Mouse (Mus musculus) CD8-positive naive resting alpha-beta T cell, adult 2 months (primary cell): ENCODE data around the gene Psme1.

ENCODE experiments used
- DNase-seq, 2 experiments: peaks; one replicate each; pipeline ENCODE4 v3.0.0; 2022; ENCODE audit warnings: low read depth in 2 of 2, low spot score in 2 of 2

The Psme1 gene

GRCm38 (mm10) chr14:55596036-55596690 is 18.2 kb downstream of the Psme1 start:
- DNase-seq: no peak

- no peak for DNase-seq
Measured at GRCm38 (mm10) chr14:55598521-55599390, 20.8 kb downstream of the Psme1 start.

- DNase-seq: no peak
Measured at GRCm38 (mm10) chr14:55603271-55603632, 25.3 kb downstream of the Psme1 start, which contains the start of gene Irf9. Gene Irf9, plus strand, starts transcription at chr14:55603571.

GRCm38 (mm10) chr14:55603633-55604576 is 26.0 kb downstream of the Psme1 start:
- DNase-seq: peak; percentile 96 to 98

- no peak for DNase-seq
Measured at GRCm38 (mm10) chr14:55604823-55605222, 26.9 kb downstream of the Psme1 start.

GRCm38 (mm10) chr14:55605743-55606459 is 28.0 kb downstream of the Psme1 start:
- DNase-seq: no peak

- DNase-seq: no peak
Measured at GRCm38 (mm10) chr14:55608339-55608738, 30.4 kb downstream of the Psme1 start.

GRCm38 (mm10) chr14:55613346-55613745 is 35.4 kb downstream of the Psme1 start:
- DNase-seq: no peak

- no peak for DNase-seq
Measured at GRCm38 (mm10) chr14:55614565-55615178, 36.7 kb downstream of the Psme1 start.

- no peak for DNase-seq
Measured at GRCm38 (mm10) chr14:55615876-55616275, 38.0 kb downstream of the Psme1 start.

GRCm38 (mm10) chr14:55616844-55617243 is 38.9 kb downstream of the Psme1 start:
- no peak for DNase-seq

GRCm38 (mm10) chr14:55617822-55618221 is 39.9 kb downstream of the Psme1 start, which contains the start of gene Rec8:
Gene Rec8, plus strand, starts transcription at chr14:55618037.
- no peak for DNase-seq

GRCm38 (mm10) chr14:55618486-55619195 is 40.7 kb downstream of the Psme1 start:
- no peak for DNase-seq

GRCm38 (mm10) chr14:55628077-55628827 is 50.3 kb downstream of the Psme1 start:
- DNase-seq: no peak

- peak; percentile 76 to 87 for DNase-seq
Measured at GRCm38 (mm10) chr14:55629312-55629711, 51.4 kb downstream of the Psme1 start.
